Mouse (Mus musculus) heart, embryonic 13.5 days (tissue): ENCODE results near the gene B3gnt5. TPM values are rescaled to one million over a fixed set of nuclear protein-coding genes. Genes with fewer than 3 reads are reported as not detected.
"Not testable (repeated sequence)": the region's sequence is repeated elsewhere in the genome, so short reads cannot be mapped to it uniquely, and the experiment has no call there.

Experiments
- ATAC-seq: fragments of 200-750 bp; cut with Nextera tagmentation; 2 replicates; pipeline ENCODE4 v1.8.0; 2017; ENCODE audit warnings: moderate TSS enrichment; ENCODE audit not compliant: insufficient number of reproducible peaks, low FRiP score, low TSS enrichment; ENCODE audit errors: extremely low read depth
- H3K27ac ChIP-seq: fragments of 300-500 bp; sonication (generic); replicated peaks from 2 replicates; pipeline ENCODE4 v1.5.1; 2015; ENCODE audit warnings: moderate library complexity, mild to moderate bottlenecking, inconsistent platforms
- H3K27me3 ChIP-seq: fragments of 300-500 bp; sonication (generic); replicated peaks from 2 replicates; pipeline ENCODE4 v1.6.1; 2015; ENCODE audit warnings: mild to moderate bottlenecking, inconsistent platforms
- H3K36me3 ChIP-seq: fragments of 300-500 bp; sonication (generic); 2 replicates; pipeline ENCODE4 v1.6.1; 2015; ENCODE audit warnings: mild to moderate bottlenecking, inconsistent platforms
- H3K4me1 ChIP-seq: fragments of 300-500 bp; sonication (generic); 2 replicates; pipeline ENCODE4 v1.6.1; 2015; ENCODE audit warnings: inconsistent platforms
- H3K4me2 ChIP-seq: fragments of 300-500 bp; sonication (generic); 2 replicates; pipeline ENCODE4 v1.6.1; 2015; ENCODE audit warnings: inconsistent platforms, mild to moderate bottlenecking, moderate library complexity
- H3K4me3 ChIP-seq: fragments of 300-500 bp; sonication (generic); 2 replicates; pipeline ENCODE4 v1.5.1; 2015; ENCODE audit warnings: moderate library complexity, mild to moderate bottlenecking, inconsistent platforms
- H3K9ac ChIP-seq: fragments of 300-500 bp; sonication (generic); 2 replicates; pipeline ENCODE4 v1.6.1; 2015; ENCODE audit warnings: inconsistent platforms, mild to moderate bottlenecking, moderate library complexity
- H3K9me3 ChIP-seq: fragments of 300-500 bp; sonication (generic); 2 replicates; pipeline ENCODE4 v1.6.1; 2016; ENCODE audit warnings: inconsistent platforms
- WGBS: fragments of 180-500 bp; shearing (Covaris S2); methylation state at CpG from one replicate; pipeline ENCODE4 v1.1.7; 2015; ENCODE audit warnings: mixed read lengths; 5-methylcytosine and 5-hydroxymethylcytosine counted together
- polyA plus RNA-seq: library from polyadenylated mRNA; unstranded; fragments of >200 nt; fragmentation: Nextera tagmentation; extraction: Ambion mirVana; gene quantifications from 2 replicates; pipeline ENCODE4 v1.2.1, GENCODE M21; 2015

Gene B3gnt5
- 11.5 and 15.2 TPM in 2 replicates for polyA plus RNA-seq

- peak within 1 kb of the TSS; percentile 64 for H3K4me3 ChIP-seq
- H3K27me3 ChIP-seq = no peaks in the 10 kb centered on the region
- H3K36me3 ChIP-seq = peaks cover 11% of the 10 kb centered on the region
- peaks cover 17% of the 10 kb centered on the region for H3K4me1 ChIP-seq
- ATAC-seq = peak; percentile 84
- H3K4me2 ChIP-seq = peak within 1 kb of the TSS; percentile 78
- no peaks in the 10 kb centered on the region for H3K9me3 ChIP-seq
- peak within 1 kb of the TSS; percentile 89 for H3K9ac ChIP-seq
- H3K27ac ChIP-seq = peak within 1 kb of the TSS; percentile 87
- WGBS = under 1% methylated on average over 15 of the region's 15 CpGs
These were observed at the start of gene B3gnt5 for GRCm38 (mm10) chr16:19760074-19760473. B3gnt5 (plus strand) TSS chr16:19760208.

DNA sequence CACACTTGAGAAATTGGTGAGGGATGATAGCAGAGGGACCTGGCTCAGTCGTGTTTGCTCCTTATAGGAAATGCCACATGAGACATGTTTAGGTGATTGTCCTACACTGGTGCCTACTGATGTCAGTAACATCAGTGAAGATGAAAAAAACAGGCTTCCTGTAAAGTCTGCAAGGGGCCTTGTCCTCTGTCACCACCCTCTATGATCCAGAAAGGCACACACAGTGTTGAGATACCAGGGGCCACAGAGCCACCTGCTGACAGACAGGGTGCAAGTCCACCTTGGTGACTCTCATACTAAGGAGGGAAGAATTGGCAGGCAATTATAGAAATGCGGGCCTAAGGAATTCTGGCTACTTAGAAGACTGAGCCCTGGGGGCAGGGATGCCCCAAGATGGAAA, 39.0 kb upstream of the B3gnt5 start:
- Histone ChIP-seq H3K27ac (no peak overlapping the region), H3K4me2 (no peak overlapping the region), H3K4me3 (no peak overlapping the region), H3K36me3 (no peaks in the 10 kb centered on the region), H3K9ac (no peak overlapping the region), H3K27me3 (no peaks in the 10 kb centered on the region), H3K4me1 (no peaks in the 10 kb centered on the region), H3K9me3 (no peaks in the 10 kb centered on the region)
- no peak for ATAC-seq
- 28% methylated on average over 2 of the region's 2 CpGs for WGBS

DNA sequence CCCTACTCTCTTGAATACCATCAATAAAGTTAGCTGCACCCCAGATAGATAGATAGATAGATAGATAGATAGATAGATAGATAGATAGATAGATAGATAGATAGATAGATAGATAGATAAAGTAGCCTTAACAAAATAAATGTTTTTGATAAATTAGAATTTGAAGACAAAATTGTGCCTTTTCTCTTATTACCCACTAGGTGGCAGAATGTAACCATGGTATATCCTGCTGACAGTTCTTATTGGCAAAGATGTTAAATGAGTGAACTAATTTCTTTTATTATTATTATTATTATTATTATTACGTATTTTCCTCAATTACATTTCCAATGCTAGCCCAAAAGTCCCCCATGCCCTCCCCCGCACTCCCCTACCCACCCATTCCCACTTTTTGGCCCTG, 35.9 kb upstream of the B3gnt5 start:
- H3K4me2 ChIP-seq, ATAC-seq, H3K9me3 ChIP-seq, H3K4me1 ChIP-seq, H3K27me3 ChIP-seq, H3K27ac ChIP-seq, H3K9ac ChIP-seq, H3K4me3 ChIP-seq, H3K36me3 ChIP-seq: not testable (repeated sequence)
- 32% methylated on average over 2 of the region's 2 CpGs for WGBS

GRCm38 (mm10) chr16:19732896-19733295, 27.1 kb upstream of the B3gnt5 start:
- no peak overlapping the region for H3K9ac ChIP-seq
- no peak overlapping the region for H3K4me2 ChIP-seq
- WGBS = 76% methylated on average over 1 of the region's 1 CpGs
- no peak overlapping the region for H3K4me3 ChIP-seq
- no peak for ATAC-seq
- no peaks in the 10 kb centered on the region for H3K27me3 ChIP-seq
- H3K4me1 ChIP-seq = no peaks in the 10 kb centered on the region
- H3K27ac ChIP-seq = no peak overlapping the region
- H3K9me3 ChIP-seq = no peaks in the 10 kb centered on the region
- no peaks in the 10 kb centered on the region for H3K36me3 ChIP-seq

- no peaks in the 10 kb centered on the region for H3K9me3 ChIP-seq
- H3K4me3 ChIP-seq = peak overlapping the region; percentile 64
- peak overlapping the region; percentile 87 for H3K27ac ChIP-seq
- ATAC-seq = peak; percentile 59; the same call in 1 of the 2 replicates
- H3K27me3 ChIP-seq = no peaks in the 10 kb centered on the region
- H3K36me3 ChIP-seq = peaks cover 18% of the 10 kb centered on the region
- peak overlapping the region; percentile 78 for H3K4me2 ChIP-seq
- WGBS = under 1% methylated on average over 61 of the region's 61 CpGs
- H3K9ac ChIP-seq = peak overlapping the region; percentile 89
- peaks cover 17% of the 10 kb centered on the region for H3K4me1 ChIP-seq
These were observed 793 bp downstream of the B3gnt5 start for GRCm38 (mm10) chr16:19760505-19761496.

DNA sequence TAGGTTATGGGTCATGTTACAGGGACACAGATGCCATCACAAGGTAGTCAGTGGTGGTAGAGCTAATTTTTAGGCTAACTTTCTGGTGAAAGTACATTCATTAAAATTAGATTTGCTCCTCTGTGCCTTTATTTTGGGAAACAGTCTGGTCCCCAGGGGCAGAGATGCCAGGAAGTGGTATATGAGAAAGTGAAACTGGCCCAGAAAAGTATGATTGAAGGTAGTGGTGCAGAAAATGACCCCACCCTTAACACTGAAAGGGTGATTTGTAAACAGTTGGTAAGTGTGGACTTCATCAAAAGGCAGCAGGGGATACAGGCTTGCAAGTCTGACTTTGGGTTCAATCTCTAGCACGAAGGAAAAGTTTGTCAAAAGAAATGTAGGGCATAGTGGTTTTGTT, 1.7 kb downstream of the B3gnt5 start:
- Histone ChIP-seq H3K4me3 (peak overlapping the region; percentile 64), H3K27ac (no peak overlapping the region), H3K4me1 (peaks cover 17% of the 10 kb centered on the region), H3K27me3 (no peaks in the 10 kb centered on the region), H3K4me2 (peak overlapping the region; percentile 78), H3K9me3 (0 out of 2 replicates have a peak, but pooled peaks cover 2% of the 10 kb centered on the region), H3K9ac (peak overlapping the region; percentile 89), H3K36me3 (peaks cover 27% of the 10 kb centered on the region)
- WGBS = 36% methylated on average over 1 of the region's 1 CpGs
- no peak for ATAC-seq

GRCm38 (mm10) chr16:19766107-19766506, 6.1 kb downstream of the B3gnt5 start:
- 89% methylated on average over 3 of the region's 3 CpGs for WGBS
- no peak for ATAC-seq
- H3K36me3 ChIP-seq = peaks cover 65% of the 10 kb centered on the region
- peaks cover 17% of the 10 kb centered on the region for H3K4me1 ChIP-seq
- no peak overlapping the region for H3K4me2 ChIP-seq
- 0 out of 2 replicates have a peak, but pooled peaks cover 2% of the 10 kb centered on the region for H3K9me3 ChIP-seq
- no peaks in the 10 kb centered on the region for H3K27me3 ChIP-seq
- H3K9ac ChIP-seq = no peak overlapping the region
- H3K27ac ChIP-seq = no peak overlapping the region
- H3K4me3 ChIP-seq = no peak overlapping the region

DNA sequence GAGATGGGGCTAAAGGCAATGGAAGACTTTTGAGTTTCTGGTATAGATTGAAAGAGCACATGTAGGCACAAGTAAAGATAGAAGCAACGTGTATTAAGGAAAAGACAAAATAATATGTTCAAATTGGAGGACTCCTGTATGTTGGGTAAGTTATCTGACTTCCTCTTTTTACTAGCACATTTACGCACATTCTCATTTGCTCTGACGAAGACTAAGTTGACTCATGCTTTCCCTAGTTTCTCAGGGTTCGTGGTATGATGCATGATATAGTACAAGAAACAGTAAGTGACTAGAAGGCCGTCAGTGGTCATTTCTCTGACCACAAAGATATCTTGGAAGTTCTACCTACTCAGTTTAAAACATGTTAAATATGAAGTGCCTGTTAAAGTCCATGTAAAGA, 8.0 kb downstream of the B3gnt5 start:
- 83% methylated on average over 5 of the region's 5 CpGs for whole genome bisulfite sequencing
- peaks cover 77% of the 10 kb centered on the region for H3K36me3 ChIP-seq
- 0 out of 2 replicates have a peak, but pooled peaks cover 2% of the 10 kb centered on the region for H3K9me3 ChIP-seq
- no peaks in the 10 kb centered on the region for H3K27me3 ChIP-seq
- no peak overlapping the region for H3K4me3 ChIP-seq
- H3K4me2 ChIP-seq = no peak overlapping the region
- H3K27ac ChIP-seq = no peak overlapping the region
- H3K9ac ChIP-seq = no peak overlapping the region
- no peak for ATAC-seq
- peaks cover 4% of the 10 kb centered on the region for H3K4me1 ChIP-seq

DNA sequence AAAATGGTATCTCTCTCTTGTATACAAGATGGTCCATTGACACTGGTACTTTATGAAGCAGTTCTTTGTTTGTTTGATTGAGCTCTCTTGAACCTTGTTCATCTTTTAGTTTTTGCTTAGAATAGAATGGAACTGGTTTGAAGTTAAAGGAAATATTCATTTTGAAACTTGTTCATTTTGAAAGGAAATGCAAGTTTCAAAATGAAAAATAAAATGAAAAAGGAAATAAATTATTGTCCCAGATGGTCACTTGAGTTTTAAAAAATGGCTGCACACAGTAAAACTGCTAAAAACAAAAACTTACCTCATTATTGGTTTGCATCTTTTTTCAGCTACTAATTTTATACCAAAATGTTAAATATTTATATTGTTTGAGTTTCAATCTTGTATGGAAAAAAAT, 12.0 kb downstream of the B3gnt5 start:
- Histone ChIP-seq H3K4me2 (no peak overlapping the region), H3K9ac (no peak overlapping the region), H3K27ac (no peak overlapping the region), H3K9me3 (no peaks in the 10 kb centered on the region), H3K4me1 (no peaks in the 10 kb centered on the region), H3K36me3 (peaks cover 53% of the 10 kb centered on the region), H3K27me3 (no peaks in the 10 kb centered on the region), H3K4me3 (no peak overlapping the region)
- ATAC-seq = no peak

DNA sequence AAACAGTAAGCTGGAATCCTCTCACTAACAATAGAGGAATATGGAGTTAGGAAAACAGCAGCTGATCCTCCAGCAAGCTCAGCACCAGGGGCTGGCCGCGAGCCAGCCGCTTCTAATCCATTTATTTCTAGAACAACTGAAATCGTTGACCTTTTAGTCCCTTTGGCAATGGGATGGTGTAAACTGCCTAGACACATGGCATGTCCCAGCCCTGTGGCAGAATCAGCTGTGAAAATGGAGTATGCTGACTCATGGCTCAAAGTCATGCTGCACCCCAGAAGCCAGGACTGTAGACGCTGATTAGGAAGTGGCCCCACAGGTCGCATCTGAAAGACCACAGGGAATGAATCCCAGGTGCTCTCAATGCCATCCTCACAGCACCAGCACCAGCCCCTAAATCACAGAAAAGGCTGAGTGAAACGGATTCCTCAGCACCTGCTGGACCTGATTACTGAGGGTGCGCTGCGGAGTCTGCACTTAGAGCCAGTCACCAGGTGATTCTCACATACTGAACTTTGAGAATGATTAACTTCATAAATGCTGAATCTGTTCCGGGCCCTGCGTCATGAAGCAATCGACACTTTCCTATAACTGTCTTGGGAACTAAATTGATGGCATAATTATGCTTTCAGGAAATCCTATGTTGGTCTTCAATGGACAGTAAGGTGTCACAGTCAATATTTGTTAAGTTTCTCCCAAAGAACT, 26.5 kb downstream of the B3gnt5 start:
- WGBS = 65% methylated on average over 12 of the region's 12 CpGs
- H3K27ac ChIP-seq = no peak overlapping the region
- ATAC-seq = no peak

DNA sequence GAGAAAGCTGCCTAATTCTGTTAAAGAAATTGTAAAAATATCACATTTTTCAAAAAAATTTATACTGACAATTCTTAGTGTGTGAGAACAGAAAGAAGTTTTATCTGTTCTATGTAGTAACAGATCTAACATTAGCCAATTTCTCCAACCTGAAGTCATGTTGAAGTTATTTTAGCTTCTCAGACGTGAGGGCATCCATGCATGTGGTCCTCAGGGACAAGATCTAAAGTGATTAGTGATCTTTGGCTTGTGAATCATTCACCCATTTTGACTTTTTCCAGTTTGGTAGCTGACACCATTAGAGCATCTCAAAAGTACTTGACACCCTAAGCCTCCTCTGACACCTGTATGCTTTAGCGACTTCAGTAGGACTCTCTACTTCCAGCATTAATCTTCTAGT, 29.9 kb downstream of the B3gnt5 start:
- Histone ChIP-seq H3K36me3 (no peaks in the 10 kb centered on the region), H3K4me2 (no peak overlapping the region), H3K27ac (no peak overlapping the region), H3K4me3 (no peak overlapping the region), H3K9ac (no peak overlapping the region), H3K27me3 (no peaks in the 10 kb centered on the region), H3K4me1 (no peaks in the 10 kb centered on the region), H3K9me3 (no peaks in the 10 kb centered on the region)
- WGBS = 69% methylated on average over 2 of the region's 2 CpGs
- ATAC-seq = no peak

More for the DNA sequence above, 26.5 kb downstream of the B3gnt5 start:
- Histone ChIP-seq H3K9ac (no peak overlapping the region), H3K4me3 (no peak overlapping the region), H3K36me3 (no peaks in the 10 kb centered on the region), H3K4me2 (no peak overlapping the region), H3K9me3 (no peaks in the 10 kb centered on the region), H3K4me1 (no peaks in the 10 kb centered on the region), H3K27me3 (no peaks in the 10 kb centered on the region)
